10 mouse cellular contexts compared by ENCODE assay signal in the genomic region with DNA sequence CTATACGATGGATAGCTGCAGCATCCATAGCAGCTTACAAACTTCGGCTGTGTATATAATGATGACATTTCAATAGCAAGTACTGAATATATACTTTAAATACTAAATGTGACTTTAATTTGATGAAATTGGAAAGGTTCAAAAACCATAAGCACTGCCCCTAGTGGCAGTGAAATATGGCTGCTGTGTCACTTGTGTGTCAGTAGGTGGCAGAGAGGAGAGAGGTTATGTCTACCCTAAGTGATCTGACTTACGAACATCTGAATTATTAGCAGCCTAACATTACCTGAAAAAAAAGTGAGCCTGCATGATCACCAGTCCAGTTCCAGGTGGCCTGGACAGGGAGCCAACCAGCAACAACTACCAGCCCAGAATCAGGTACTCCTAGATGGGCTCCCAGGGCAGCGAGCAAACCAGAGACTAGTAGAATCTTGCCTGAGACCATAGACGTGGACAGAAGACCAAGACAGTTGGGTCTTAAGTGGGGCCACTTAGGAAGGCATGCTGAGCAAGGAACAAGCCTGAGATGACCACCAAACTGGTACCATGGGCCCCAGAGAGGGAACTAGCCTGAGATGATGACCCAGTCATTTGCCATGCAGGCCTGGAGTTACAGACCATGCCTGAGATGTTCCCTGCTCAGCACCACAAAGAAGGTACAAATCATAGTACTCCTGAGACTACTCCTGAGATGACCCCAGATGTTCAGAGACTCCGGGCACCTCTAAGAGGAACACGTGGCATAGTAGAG.
DNase-seq lines count a peak whose midpoint lies in the region; ATAC-seq and TF ChIP-seq lines count a peak whose summit lies in the region.
"Had no signal": no experiment of that assay in that cellular context is flagged by ENCODE, and none has a peak within 500 bp of the region (broad histone marks: within the 10 kb centered on the region; RNA-seq: fewer than 3 reads in every experiment).

No protein-coding gene starts in this region.

- H3K4me2 ChIP-seq in forebrain, postnatal 0 days (ENCODE audit: low read depth) = no peak overlapping the region
- H3K4me2 ChIP-seq in forebrain, embryonic 12.5 days = no peak overlapping the region

- WGBS in forebrain, postnatal 0 days = 84% methylated on average over 7 of the region's 7 CpGs
- 85% methylated on average over 7 of the region's 7 CpGs for WGBS in forebrain, embryonic 12.5 days

- peak; percentile 69 for TF ChIP-seq CTCF in forebrain, postnatal 0 days (IDR thresholded peaks at IDR 0.05; ENCODE audit: low read depth)
- peak; percentile 68 for TF ChIP-seq CTCF in left cerebral cortex, adult 2 months (IDR thresholded peaks at IDR 0.05)

- no peak overlapping the region for H3K27ac ChIP-seq in forebrain, postnatal 0 days (ENCODE audit: low read depth, low read length)
- H3K27ac ChIP-seq in forebrain, embryonic 12.5 days = no peak overlapping the region
- H3K27ac ChIP-seq in left cerebral cortex, adult 2 months = no peak overlapping the region
- H3K27ac ChIP-seq: heart, embryonic 10.5 days had no signal

- no peaks in the 10 kb centered on the region for H3K9me3 ChIP-seq in forebrain, postnatal 0 days (ENCODE audit: low read length)
- no peaks in the 10 kb centered on the region for H3K9me3 ChIP-seq in forebrain, embryonic 12.5 days
- H3K9me3 ChIP-seq: heart, embryonic 10.5 days had no signal

- H3K36me3 ChIP-seq in forebrain, postnatal 0 days (ENCODE audit: insufficient read depth) = no peaks in the 10 kb centered on the region
- no peaks in the 10 kb centered on the region for H3K36me3 ChIP-seq in forebrain, embryonic 12.5 days (replicated peaks)
- H3K36me3 ChIP-seq: heart, embryonic 10.5 days had no signal

- intact Hi-C loops in left cerebral cortex, adult 2 months (cut with DNase I) = no loop called here
- intact Hi-C loops in left cerebral cortex, postnatal 10 days (cut with DNase I) = no loop called here

- no peak overlapping the region for H3K9ac ChIP-seq in forebrain, postnatal 0 days
- H3K9ac ChIP-seq in forebrain, embryonic 12.5 days = no peak overlapping the region

- no peak for ATAC-seq in forebrain, postnatal 0 days
- ATAC-seq in forebrain, embryonic 12.5 days (ENCODE audit: low FRiP score) = no peak

- H3K4me3 ChIP-seq in forebrain, postnatal 0 days (ENCODE audit: low read depth, low read length) = no peak overlapping the region
- H3K4me3 ChIP-seq in forebrain, embryonic 12.5 days (replicated peaks) = no peak overlapping the region
- no peak overlapping the region for H3K4me3 ChIP-seq in left cerebral cortex, adult 2 months
- H3K4me3 ChIP-seq: heart, embryonic 10.5 days had no signal

- H3K27me3 ChIP-seq in forebrain, postnatal 0 days (ENCODE audit: insufficient read depth, low read length) = no peaks in the 10 kb centered on the region
- no peaks in the 10 kb centered on the region for H3K27me3 ChIP-seq in forebrain, embryonic 12.5 days

- no peaks in the 10 kb centered on the region for H3K4me1 ChIP-seq in forebrain, postnatal 0 days (ENCODE audit: insufficient read depth)
- H3K4me1 ChIP-seq in forebrain, embryonic 12.5 days = no peaks in the 10 kb centered on the region
- H3K4me1 ChIP-seq: heart, embryonic 10.5 days had no signal

- DNase-seq in forebrain, postnatal 0 days = no peak
- no peak for DNase-seq in left cerebral cortex, adult 2 months (ENCODE audit: extremely low spot score in 1 of 2, low spot score in 2 of 2)
- DNase-seq in left cerebral cortex, postnatal 10 days (ENCODE audit: extremely low spot score in 1 of 2, low spot score in 2 of 2) = no peak
- DNase-seq in NIH3T3 (ENCODE audit: low read depth) = peak; percentile 14
- DNase-seq in kidney, postnatal 14 days = peak; percentile 1
- DNase-seq in gastrocnemius, adult 8-10 months (ENCODE audit: low spot score in 2 of 2) = no peak
- DNase-seq in urinary bladder, postnatal 14 days (ENCODE audit: low spot score) = no peak
- DNase-seq: lung, postnatal 36 days had no signal

Comparison
In these comparisons a context has a peak if more than half of its experiments do, and no peak if none do; other contexts are left out.
1. DNase-seq: peak in NIH3T3 (single experiment) and kidney, postnatal 14 days (single experiment); none in forebrain, postnatal 0 days (single experiment), left cerebral cortex, adult 2 months (0 of 2), left cerebral cortex, postnatal 10 days (0 of 2), gastrocnemius, adult 8-10 months (0 of 2) and urinary bladder, postnatal 14 days (single experiment).